Mouse (Mus musculus) layer of hippocampus, adult 9-11 months (tissue): ENCODE data around the gene Jak1.

Experiments
- DNase-seq: peaks from one replicate; pipeline ENCODE4 v3.0.0; 2022

Jak1 gene

DNA sequence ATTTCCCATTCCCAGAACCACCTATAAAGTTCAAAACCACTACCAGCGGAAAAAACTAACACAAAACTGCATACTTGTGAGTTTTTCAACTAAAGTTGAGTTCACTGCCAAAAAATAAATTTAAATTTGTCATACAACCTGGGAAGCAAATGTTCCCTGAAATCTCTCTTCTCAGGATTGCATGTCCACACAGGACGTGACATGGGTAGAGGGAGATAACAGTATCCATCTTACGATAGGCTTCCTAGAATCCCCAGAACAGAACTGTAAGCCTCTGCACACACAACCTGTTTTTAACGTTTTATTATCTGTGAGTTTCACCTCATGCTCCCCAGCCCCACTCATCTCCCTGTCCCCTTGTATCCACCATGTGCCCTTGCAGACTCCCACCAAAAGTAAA is 26.5 kb downstream of the Jak1 start:
- no peak for DNase-seq

DNA sequence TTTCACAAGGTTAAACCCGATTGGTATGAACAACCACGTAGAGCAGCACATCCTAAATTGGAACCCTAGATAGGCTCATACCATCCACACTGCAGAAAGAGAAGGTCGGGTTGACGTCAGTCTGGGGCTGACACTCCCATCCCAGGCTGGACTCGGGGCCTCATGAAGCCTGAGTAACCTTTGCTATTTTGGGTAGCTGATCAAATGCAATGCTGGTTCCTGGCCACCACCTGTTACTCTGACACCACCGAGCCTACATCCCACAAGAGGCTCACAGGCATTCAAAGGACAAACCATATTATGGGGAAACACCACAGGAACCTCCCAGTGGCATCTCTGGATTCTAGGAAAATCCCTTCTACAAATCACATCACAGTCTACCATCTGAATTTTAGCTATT is 28.3 kb downstream of the Jak1 start:
- DNase-seq, result no peak

DNA sequence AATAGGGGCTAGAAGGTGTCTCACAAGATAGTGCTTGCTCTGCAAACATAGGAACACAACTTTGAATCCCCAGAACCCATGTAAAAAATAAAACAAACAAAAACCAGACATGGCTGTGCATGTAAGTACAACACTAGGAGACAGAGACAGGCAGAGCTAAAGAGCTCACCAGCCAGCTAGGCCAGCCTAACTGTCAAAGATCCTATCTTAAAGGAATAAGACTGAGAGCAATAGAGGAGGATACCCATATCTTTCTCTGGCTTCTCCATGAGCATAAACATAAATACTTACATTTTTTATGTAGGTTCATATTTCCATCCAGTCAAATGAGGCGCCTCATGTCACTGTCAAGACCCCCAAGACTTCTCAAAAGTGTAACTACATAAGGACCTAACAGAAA is 29.1 kb downstream of the Jak1 start:
- DNase-seq, result no peak

DNA sequence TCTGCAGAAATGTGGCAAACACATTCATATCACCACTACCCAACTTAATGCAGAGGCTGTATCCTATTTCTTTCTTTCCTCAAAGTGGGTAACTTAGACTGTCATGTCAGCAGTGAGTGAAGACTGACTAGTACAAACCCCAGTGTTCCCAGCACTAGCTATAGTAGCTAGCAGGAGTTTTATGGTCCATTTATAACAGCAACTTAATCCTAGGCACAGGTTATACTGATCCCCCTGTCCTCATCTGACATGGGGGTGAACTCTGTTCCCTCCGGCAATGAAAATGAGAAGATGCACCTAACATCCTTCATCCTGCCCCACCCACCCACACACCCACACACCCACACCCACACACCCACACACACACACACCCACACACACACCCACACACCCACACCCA is 30.3 kb downstream of the Jak1 start:
- no peak for DNase-seq

DNA sequence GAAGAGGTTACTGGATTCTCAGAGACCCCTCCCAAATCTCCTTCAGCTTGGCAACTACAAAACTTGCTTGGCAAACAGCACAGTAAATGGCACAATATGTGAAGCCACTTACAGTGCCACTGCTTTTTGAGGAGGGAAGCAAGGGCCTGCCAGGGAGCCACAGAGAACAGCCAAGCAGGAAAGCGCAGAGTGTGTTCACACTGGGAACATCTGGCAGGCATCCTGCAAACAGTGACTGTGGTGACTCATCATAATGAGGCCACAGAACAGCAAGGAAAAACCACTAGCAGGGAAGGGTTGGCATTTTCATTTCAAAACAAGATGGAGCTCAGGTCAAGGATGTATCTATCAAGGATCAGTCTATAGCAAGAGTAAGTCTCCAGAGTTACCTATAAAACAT is 30.8 kb downstream of the Jak1 start:
- peak; percentile 58 for DNase-seq

DNA sequence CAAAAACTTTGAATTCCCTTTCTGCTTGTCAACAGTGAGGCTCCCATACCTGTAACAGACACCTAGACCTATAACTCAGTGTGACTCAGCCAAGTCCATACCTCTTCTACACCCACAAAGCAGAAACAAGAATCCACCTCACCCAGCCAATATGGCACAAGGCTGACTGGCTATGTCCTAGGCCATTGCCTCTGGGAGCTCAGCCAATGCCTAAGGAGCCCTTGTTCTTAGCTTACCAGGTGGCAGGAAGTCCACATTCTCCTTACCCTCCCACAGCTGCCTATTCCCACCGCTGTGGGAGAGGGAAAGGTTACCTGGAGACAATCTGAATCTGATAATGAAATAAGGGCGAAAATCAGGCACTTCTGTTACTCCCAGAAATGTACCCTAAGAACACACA is 34.5 kb downstream of the Jak1 start:
- no peak for DNase-seq

DNA sequence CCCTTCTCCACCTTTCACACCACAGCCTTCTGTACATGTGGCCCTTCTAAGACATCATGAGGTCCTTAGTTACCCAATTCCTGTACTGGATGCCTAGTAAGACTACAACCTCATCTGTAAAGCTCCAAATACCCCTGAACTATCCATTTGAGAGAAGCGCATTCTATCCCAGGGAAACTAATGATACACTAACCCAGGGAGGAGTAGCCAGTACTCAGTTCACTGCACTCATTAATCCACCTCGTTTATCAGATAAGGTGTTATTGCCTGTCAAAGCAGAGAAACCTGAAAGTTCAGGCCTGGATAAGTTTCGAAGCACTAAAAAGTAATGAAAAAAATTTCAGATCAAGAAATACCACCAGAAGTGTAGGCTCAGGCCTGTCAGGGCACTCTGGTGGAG is 37.7 kb downstream of the Jak1 start:
- DNase-seq, result no peak

DNA sequence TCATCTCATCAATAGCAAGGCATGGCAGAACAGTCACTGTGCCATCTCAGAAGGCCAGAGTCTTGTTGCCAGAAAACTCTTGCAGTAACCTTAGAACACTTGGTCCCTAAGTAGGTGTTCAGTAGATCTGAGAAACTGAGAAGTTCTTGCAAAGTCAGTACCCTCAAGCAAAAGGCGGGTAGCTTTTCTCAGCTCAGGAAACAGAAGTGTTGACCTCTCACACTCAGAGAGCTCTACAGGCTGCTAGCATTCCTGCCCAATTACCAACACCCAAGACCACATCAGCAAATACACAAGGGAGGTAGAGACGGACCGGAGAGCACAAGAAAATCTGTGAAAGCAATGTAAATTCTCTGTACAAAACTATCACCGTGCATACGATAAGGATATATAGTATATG is 39.1 kb downstream of the Jak1 start:
- DNase-seq, result no peak

DNA sequence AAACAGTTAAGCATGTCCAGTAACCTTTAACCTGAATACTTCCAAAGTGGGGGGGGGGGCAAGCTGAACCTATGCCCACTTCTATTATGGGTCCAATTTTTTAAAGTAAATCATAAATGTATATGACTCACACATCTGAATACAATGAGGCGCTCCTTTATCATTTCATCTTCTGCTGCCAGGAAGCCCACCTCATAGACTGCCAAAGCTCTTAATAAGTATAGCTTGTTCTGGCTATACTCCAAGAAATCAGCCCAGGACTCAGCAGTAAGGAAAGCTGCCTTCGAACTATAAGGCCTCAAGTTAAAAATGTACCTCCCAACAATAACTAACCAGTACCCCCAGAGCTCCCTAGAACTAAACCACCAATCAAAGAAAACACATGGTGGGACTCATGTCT is 44.1 kb downstream of the Jak1 start:
- no peak for DNase-seq

DNA sequence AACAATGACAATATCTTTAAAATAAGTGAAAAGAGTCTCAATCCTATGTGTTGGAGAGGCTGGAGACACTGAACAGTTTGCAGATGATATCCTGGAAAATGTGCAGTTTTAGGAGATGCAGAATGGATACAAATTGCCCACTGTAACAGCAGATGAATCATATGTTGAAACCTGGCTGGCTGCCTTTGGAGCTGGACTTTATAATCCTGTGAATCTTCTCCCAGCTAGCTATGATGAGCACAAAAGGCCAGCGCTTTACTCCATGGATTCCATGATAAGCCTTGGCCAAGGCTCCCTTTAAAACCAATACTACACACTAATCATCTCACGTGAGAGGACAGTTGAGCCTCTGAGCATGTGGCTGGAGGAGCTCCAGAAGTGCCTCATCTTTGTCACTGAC is 45.2 kb downstream of the Jak1 start:
- DNase-seq, result no peak

DNA sequence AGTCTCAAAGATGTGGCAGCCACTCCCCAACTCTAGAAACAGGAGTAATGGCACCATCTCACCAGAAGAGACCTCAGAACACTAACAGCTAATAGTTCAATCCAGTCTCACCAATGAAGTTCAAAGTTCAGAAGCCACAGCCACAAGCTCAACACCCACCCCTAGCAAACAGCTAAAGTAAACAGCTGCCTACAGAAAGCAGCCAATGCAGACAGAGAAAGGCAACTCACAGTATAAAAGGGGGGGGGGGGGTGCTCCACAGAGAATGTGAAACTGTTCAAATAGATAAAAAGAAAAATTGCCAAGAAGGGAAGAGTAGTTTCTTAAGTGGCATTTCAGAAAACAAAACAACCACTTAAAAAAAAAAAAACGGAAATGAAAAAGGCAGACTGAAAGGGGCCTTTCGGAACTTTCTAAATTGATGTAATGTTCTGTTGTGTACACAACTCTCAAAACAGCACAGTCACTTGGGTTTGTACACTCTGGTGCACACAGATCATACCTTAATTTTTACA is 48.0 kb downstream of the Jak1 start:
- no peak for DNase-seq

DNA sequence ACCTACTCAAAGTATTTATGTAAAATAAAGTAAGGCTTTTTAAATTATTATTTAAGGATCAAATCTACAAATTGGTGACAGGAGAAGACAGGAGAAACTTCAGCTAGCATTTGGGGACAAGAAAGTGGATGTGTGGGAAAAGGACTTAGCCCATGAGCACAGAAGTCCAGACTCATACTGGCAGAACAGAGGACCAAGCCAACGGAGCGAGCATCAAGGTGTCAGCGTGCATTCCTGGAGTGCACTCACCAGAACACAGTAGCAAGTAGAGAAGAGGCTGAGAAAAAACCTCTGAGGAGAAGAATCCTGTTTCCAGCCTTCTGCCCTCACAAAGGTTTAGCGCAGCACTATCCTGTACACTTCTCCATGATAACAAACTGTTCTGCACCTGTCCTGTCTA is 48.8 kb downstream of the Jak1 start:
- no peak for DNase-seq

DNA sequence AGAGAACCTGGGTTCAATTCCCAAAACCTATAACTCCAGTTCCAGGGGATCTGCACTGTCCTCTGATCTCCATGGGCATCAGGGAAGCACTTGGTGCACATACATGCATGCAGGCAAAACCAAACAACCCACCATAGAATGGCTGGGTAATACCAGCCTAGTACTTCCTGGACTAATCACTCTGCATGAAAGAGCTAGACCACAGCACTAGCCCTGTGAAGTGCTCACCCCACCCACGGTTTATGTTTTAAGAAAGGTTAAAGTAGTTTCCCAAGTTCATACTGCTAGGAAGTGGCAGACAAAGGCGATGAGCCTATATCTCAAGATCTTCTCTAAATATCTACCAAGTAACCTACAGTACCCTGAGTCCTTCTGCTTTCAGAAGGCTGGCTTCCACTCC is 51.6 kb downstream of the Jak1 start:
- no peak for DNase-seq

DNA sequence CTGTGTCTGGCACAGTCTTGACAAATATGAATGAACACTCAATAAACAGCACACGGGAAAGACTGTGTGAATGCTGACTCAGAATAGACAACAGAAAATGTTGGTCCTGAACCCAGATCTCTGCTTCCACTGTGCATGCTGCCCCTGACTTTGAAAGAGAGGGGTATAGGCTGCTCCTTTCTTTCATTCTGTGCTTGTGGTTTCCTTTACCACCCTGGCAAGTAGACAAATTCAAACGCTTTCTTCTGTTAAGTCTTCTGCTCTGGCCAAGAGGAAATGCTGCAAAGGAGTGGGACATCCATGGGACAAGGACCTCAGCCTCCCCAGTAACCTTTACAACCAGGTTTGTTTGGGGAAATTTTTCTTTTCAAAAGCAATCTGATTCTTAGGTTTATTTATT is 57.6 kb downstream of the Jak1 start:
- no peak for DNase-seq

DNA sequence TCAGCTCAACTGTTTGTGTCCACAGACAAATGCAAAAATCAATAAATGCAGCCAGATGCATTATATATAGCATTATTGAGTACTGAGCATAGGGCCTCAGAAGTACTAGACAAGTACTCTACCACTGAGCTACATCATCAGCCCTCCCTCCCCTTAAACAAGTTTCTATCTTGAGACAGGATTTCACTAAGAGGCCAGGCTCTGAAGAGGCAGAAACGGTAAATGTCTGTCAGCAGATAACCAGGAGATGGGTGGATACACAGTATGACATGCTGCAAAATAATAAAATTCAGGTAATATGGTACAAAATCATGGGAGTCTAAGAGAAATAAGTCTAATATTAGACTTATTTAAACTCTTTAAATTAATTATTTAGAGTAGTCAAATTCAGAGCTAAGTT is 61.6 kb downstream of the Jak1 start:
- DNase-seq, result no peak

DNA sequence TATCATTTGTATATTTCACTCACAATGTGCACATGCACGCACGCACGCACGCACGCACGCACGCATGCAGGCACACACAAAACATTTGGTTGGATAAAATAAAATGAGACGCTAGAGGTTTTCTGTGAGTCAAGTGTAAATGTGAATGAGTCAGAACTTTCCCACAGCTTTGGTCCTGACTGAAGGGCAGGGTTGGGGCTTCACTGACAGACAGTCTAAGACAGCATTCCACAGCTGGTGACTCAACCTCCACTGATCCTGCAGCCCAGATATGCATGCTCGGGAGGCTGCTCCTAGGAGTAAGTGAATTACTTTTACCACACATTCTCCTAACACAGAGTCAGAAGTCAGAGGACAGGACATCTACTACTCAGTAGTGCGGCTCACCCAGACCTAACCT is 62.5 kb downstream of the Jak1 start:
- no peak for DNase-seq

DNA sequence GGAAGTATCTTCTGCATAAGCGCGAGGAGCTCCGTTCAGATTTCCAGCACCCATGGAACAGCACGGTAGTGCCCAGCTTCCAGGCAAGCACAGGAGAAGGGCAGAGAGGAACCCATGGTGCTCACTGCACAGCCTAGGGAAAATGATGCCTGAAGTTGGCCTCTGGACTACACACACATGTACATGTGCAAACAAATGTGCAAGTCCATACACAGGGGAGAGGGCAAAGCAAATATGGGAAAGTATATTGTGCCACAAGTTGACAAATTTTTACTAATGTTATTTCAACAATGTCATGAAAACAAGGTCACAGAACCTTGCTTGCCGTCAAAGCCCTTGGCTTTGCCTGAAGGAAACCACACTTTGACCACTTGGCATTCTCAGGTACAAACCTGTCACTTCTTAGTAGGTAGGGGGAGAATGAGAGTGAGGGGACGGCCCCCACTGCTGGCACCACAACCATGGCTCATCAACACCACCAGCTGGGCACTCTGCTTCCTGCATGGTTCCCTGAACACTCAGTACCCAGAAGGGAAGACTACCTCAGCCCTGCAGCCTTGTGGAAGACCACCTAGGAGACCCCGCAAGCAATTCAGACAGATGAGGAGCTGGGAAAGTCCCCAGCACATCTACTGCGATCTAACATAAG is 65.5 kb downstream of the Jak1 start:
- no peak for DNase-seq

DNA sequence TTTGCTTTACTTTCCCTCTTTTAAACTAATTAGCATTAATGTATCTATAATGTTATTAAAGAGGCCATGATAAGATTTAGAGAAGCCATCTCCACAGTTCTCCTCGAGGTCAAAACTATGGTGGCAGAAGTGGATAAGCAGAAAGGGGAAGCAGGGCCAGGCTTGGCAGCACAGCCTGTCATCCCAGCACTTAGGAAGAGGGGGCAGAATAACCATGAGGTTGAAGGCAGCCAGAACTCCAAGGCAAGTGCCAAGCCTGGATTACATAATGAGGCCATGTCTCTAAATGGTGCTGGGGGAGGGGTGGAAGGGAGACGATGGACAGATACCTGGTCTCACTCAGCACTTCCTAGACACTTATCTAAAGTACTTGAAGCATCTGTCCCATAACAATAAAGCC is 66.7 kb downstream of the Jak1 start:
- peak; percentile 72 for DNase-seq

DNA sequence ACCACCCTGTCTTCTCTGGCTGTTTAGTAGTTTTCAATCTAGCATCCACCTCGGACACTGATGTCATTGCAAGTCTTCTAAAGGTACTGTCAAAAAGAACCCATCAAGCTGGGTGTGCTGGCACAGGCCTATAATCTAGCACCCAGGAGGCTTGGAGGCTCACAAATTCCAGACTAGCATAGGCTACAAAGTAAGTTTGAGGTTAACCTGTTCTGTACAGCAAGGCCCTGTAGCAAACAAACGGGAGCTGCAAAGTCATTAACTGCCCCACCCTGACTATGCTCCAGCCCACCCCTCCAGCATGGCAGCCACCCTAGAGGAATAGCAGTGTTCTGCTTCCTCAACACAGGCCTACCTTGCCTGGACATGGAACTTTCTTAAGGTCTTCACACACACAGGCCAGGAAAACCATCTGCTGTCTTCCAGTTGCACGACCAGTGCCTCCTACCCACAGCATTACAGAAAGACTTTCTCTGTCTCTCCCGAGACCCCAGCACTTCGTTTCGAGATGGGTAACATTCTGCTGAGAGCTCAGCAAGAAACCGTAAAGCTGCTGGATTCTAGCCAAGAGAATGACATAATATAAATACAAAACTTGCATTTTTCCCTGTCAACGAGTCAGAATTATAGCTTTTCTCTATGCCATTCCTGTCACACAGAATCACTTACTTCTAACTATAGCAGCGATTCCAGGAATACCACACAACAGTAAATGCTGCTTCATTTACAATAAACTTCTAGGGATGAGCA is 67.5 kb downstream of the Jak1 start:
- DNase-seq, result no peak

DNA sequence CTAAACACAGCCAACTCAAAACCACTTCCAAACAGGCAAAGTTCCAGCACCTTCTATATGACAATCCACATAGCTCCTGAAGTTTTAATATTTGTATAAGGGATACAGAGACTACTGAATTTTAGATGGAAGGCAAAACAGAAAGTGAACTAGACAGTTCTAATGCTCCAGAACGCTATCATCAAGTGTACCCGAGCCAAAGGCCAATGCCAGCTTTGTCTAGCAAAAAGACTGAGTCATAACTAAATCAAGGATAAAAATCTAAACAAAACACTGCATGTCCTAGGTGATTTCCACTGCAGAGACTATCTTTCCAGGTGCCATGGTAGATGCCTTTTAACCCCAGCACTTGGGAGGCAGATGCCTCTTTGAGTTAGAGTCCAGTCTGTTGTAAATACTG is 68.7 kb downstream of the Jak1 start:
- no peak for DNase-seq

DNA sequence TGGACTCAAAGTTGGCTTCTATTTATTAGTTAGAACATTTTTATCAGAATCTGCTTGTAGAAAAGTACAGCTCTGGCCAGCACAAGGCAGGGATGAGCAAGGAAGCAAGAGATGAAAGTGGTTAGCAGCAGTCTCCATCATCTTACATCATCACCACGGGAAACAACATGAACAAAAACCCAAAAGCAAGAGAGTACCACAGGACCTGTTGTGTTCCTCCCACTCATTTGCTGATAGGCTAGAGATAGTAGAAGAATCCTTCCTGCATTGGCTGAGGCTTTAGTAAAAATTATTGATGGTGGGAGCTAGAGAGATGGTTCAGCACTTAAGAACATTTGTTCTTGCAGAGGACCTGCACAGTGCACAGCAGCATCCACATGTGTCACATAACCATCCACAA is 70.9 kb downstream of the Jak1 start:
- DNase-seq, result no peak

DNA sequence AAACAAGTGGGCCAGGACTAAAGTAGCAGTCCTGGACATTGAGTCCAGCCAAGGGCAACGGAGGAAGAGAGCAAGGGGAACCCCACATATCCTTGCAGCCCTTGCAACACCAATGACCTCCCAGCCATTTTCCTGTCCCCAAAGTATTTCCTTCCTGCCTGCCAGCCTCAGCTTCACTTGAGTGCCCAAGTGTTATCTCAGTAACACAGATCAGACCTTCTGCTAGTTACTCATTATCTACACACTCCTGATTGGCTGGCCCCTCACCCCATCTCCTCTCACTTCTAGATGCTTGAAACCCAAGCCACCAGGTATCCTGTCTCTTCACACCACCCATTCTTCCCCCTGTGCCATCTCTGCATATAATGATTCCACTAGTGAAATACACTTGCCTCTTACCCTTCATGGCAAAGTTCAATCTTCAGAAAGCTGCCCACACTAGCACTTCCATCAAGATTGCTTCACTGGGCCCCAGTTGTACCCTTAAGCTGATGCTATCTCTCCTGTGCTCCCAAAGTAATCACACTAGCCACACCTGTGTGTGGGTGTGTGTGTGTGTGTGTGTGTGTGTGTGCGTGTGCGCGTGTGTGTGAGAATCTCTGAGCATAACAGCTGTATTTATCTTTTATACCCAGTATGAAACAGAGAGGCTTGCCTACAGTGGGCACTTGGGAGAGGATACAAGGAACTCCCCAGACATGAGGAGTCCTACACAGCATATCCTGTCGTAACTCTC is 72.7 kb downstream of the Jak1 start:
- no peak for DNase-seq

DNA sequence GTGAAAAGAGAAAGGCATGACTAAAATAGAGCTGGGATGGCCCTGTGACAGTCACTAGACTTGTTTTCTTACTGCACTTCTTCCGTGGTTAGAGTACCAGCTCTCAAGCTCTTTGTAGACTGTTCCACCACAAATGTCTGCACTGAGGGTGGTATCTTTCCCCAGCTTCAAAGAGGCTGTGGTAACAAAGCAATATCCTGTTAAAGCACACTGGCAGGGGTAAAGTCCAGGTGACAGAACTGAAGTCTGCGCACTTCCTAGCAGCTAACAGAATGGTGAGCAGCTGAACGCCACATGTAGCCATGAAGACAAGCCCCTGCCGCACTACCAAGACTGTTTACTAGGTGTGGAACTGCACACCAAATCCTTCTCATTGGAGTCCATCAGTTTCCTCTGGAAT is 77.7 kb downstream of the Jak1 start:
- no peak for DNase-seq

DNA sequence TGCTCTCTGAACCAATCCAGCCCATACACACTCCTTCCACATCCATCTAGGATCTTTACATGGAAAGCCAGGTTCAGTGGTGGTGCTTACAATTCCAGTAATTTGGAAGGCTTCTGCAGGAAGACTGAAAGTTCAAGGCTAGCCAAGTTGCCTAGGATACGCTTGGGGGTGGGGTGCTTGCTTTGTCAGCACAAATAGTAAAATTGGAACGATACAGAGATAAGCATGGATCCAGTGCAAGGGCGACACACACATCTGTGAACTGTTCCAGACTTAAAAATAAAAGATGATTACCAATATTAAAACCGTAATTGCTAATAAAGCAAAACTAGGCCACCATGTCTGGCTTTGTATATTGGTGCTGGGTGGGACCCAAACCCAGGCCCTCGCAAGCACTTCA is 78.5 kb downstream of the Jak1 start:
- peak; percentile 49 for DNase-seq
